Mouse (Mus musculus) cortical plate, adult 2 months (tissue): ENCODE measurements around the gene Als2cr12.

Source experiments
- CTCF ChIP-seq: fragments of 200-500 bp; IDR thresholded peaks from 2 replicates; pipeline ENCODE4 v1.5.1; 2011; ENCODE audit warnings: mild to moderate bottlenecking, control low read depth, low read length; ENCODE audit not compliant: insufficient read depth; ENCODE audit errors: extremely low read depth
- POLR2A ChIP-seq: fragments of 200-500 bp; IDR thresholded peaks from 2 replicates; pipeline ENCODE4 v1.6.1; 2011; ENCODE audit warnings: mild to moderate bottlenecking, low read length, control low read depth; ENCODE audit not compliant: insufficient read depth; ENCODE audit errors: extremely low read depth

DNA sequence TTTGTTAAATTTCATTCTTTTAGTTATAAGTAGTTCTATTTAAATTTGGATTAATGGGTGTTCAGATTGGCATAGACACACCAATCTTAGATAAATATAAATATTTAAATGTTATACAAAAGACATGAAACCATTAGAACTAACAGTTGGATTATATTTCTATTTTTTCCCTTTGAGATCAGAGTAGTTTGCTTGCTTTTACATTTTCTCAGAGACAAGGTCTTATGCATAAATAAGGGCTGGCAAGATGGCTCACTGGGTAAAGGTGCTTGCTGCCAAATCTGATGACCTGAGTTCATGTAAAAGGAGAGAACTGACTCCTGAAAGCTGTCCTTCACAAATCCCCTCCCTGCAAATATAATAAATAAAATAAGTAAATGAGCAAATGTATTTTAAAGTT is 29.3 kb upstream of the Als2cr12 start:
- TF ChIP-seq CTCF, result no peak
- no peak for TF ChIP-seq POLR2A
